Mouse (Mus musculus): Measurements from ENCODE around the gene Grm8.

- TF ChIP-seq CTCF (IDR thresholded peaks at IDR 0.05; ENCODE audit: extremely low read depth, insufficient read depth, insufficient read length, insufficient replicate concordance) (no peak), POLR2A (IDR thresholded peaks at IDR 0.05; ENCODE audit: low read depth, low read length) (no peak)
Measured at GRCm38 (mm10) chr6:28090981-28091380, 44.0 kb downstream of the Grm8 start.

Measured in spleen, adult 2 months (tissue).